Mouse (Mus musculus): ENCODE results near the gene AB124611. TPM values are rescaled to one million over a fixed set of nuclear protein-coding genes. Genes with fewer than 3 reads are reported as not detected.
"Not testable (repeated sequence)": the region's sequence is repeated elsewhere in the genome, so short reads cannot be mapped to it uniquely, and the experiment has no call there.

AB124611 gene
- polyA plus RNA-seq, 1 experiment from 2014 or later = 5.8 TPM

- H3K4me3 ChIP-seq = no peak overlapping the region
- no peaks in the 10 kb centered on the region for H3K27me3 ChIP-seq (ENCODE audit: insufficient read depth, poor library complexity, severe bottlenecking)
- H3K9me3 ChIP-seq = no peaks in the 10 kb centered on the region
- DNase-seq (ENCODE audit: low spot score) = no peak
- H3K4me1 ChIP-seq (replicated peaks) = peaks cover 13% of the 10 kb centered on the region
- peaks cover 70% of the 10 kb centered on the region for H3K36me3 ChIP-seq
- no peak overlapping the region for H3K27ac ChIP-seq
Measured at GRCm38 (mm10) chr9:21505767-21506166, 20.2 kb upstream of the AB124611 start.

- Histone ChIP-seq H3K36me3 (peaks cover 63% of the 10 kb centered on the region), H3K4me3 (no peak overlapping the region)
- WGBS = 93% methylated on average over 15 of the region's 15 CpGs
Measured at GRCm38 (mm10) chr9:21507753-21508430, 18.1 kb upstream of the AB124611 start.

GRCm38 (mm10) chr9:21508871-21509404 lies 17.0 kb upstream of the AB124611 start:
- Histone ChIP-seq H3K27ac (0 out of 2 replicates have a peak overlapping the region, but pooled peaks have one; percentile 93), H3K27me3 (ENCODE audit: insufficient read depth, poor library complexity, severe bottlenecking) (no peaks in the 10 kb centered on the region), H3K4me3 (peak overlapping the region; percentile 75), H3K36me3 (peaks cover 53% of the 10 kb centered on the region), H3K4me1 (replicated peaks) (peaks cover 18% of the 10 kb centered on the region), H3K9me3 (no peaks in the 10 kb centered on the region)
- WGBS = 80% methylated on average over 7 of the region's 7 CpGs
- no peak for DNase-seq (ENCODE audit: low spot score)

More at GRCm38 (mm10) chr9:21507753-21508430, 18.1 kb upstream of the AB124611 start:
- DNase-seq (ENCODE audit: low spot score) = no peak
- Histone ChIP-seq H3K4me1 (replicated peaks) (peaks cover 18% of the 10 kb centered on the region), H3K27me3 (ENCODE audit: insufficient read depth, poor library complexity, severe bottlenecking) (no peaks in the 10 kb centered on the region), H3K27ac (no peak overlapping the region), H3K9me3 (no peaks in the 10 kb centered on the region)

GRCm38 (mm10) chr9:21509772-21510688 lies 15.9 kb upstream of the AB124611 start, which contains the start of gene Tmed1:
Tmed1 (minus strand) TSS chr9:21510252.
- H3K27me3 ChIP-seq (ENCODE audit: insufficient read depth, poor library complexity, severe bottlenecking) = no peaks in the 10 kb centered on the region
- peaks cover 18% of the 10 kb centered on the region for H3K4me1 ChIP-seq (replicated peaks)
- DNase-seq (ENCODE audit: low spot score) = peak; percentile 97
- WGBS = under 1% methylated on average over 44 of the region's 44 CpGs
- H3K27ac ChIP-seq = peak within 1 kb of the TSS; percentile 93
- peaks cover 42% of the 10 kb centered on the region for H3K36me3 ChIP-seq
- H3K9me3 ChIP-seq = no peaks in the 10 kb centered on the region
- peak within 1 kb of the TSS; percentile 75 for H3K4me3 ChIP-seq

- Histone ChIP-seq H3K4me3 (peak overlapping the region; percentile 75), H3K36me3 (peaks cover 36% of the 10 kb centered on the region), H3K27ac (peak overlapping the region; percentile 93), H3K27me3 (ENCODE audit: insufficient read depth, poor library complexity, severe bottlenecking) (no peaks in the 10 kb centered on the region), H3K9me3 (no peaks in the 10 kb centered on the region), H3K4me1 (replicated peaks) (peaks cover 18% of the 10 kb centered on the region)
- DNase-seq (ENCODE audit: low spot score) = no peak
- 6% methylated on average over 7 of the region's 7 CpGs for WGBS
Measured at GRCm38 (mm10) chr9:21510689-21511015, 15.3 kb upstream of the AB124611 start.

GRCm38 (mm10) chr9:21511052-21511451 lies 14.9 kb upstream of the AB124611 start:
- Histone ChIP-seq H3K4me1 (replicated peaks) (peaks cover 18% of the 10 kb centered on the region), H3K36me3 (peaks cover 32% of the 10 kb centered on the region), H3K4me3 (peak overlapping the region; percentile 75), H3K9me3 (no peaks in the 10 kb centered on the region), H3K27ac (peak overlapping the region; percentile 93), H3K27me3 (ENCODE audit: insufficient read depth, poor library complexity, severe bottlenecking) (no peaks in the 10 kb centered on the region)
- 81% methylated on average over 9 of the region's 9 CpGs for WGBS
- no peak for DNase-seq (ENCODE audit: low spot score)

GRCm38 (mm10) chr9:21513466-21513865 lies 12.5 kb upstream of the AB124611 start:
- Histone ChIP-seq H3K4me3 (no peak overlapping the region), H3K27ac (no peak overlapping the region), H3K27me3 (ENCODE audit: insufficient read depth, poor library complexity, severe bottlenecking) (no peaks in the 10 kb centered on the region), H3K4me1 (replicated peaks) (peaks cover 18% of the 10 kb centered on the region), H3K36me3 (peaks cover 7% of the 10 kb centered on the region), H3K9me3 (no peaks in the 10 kb centered on the region)
- no peak for DNase-seq (ENCODE audit: low spot score)
- WGBS = 98% methylated on average over 4 of the region's 4 CpGs

GRCm38 (mm10) chr9:21517947-21518495 lies 8.0 kb upstream of the AB124611 start:
- Histone ChIP-seq H3K27me3 (ENCODE audit: insufficient read depth, poor library complexity, severe bottlenecking) (no peaks in the 10 kb centered on the region), H3K27ac (no peak overlapping the region), H3K4me3 (no peak overlapping the region), H3K9me3 (no peaks in the 10 kb centered on the region), H3K36me3 (peaks cover 3% of the 10 kb centered on the region; the same call in 1 of the 2 replicates), H3K4me1 (replicated peaks) (no peaks in the 10 kb centered on the region)
- no peak for DNase-seq (ENCODE audit: low spot score)
- WGBS = 90% methylated on average over 6 of the region's 6 CpGs

GRCm38 (mm10) chr9:21518690-21519089 lies 7.3 kb upstream of the AB124611 start:
- not testable (repeated sequence) for DNase-seq (ENCODE audit: low spot score); H3K4me1 ChIP-seq (replicated peaks); H3K27ac ChIP-seq; H3K9me3 ChIP-seq; H3K36me3 ChIP-seq; H3K4me3 ChIP-seq; H3K27me3 ChIP-seq (ENCODE audit: insufficient read depth, poor library complexity, severe bottlenecking)
- WGBS = 84% methylated on average over 6 of the region's 6 CpGs

GRCm38 (mm10) chr9:21525142-21525936 lies 637 bp upstream of the AB124611 start:
- Histone ChIP-seq H3K4me1 (replicated peaks) (peaks cover 20% of the 10 kb centered on the region), H3K4me3 (no peak overlapping the region), H3K9me3 (no peaks in the 10 kb centered on the region), H3K36me3 (peaks cover 3% of the 10 kb centered on the region; the same call in 1 of the 2 replicates), H3K27me3 (ENCODE audit: insufficient read depth, poor library complexity, severe bottlenecking) (no peaks in the 10 kb centered on the region), H3K27ac (peak overlapping the region; percentile 53; the same call in 1 of the 2 replicates)
- no peak for DNase-seq (ENCODE audit: low spot score)
- WGBS = 85% methylated on average over 7 of the region's 7 CpGs

- peak overlapping the region; percentile 53; the same call in 1 of the 2 replicates for H3K27ac ChIP-seq
- WGBS = 79% methylated on average over 3 of the region's 3 CpGs
- no peaks in the 10 kb centered on the region for H3K27me3 ChIP-seq (ENCODE audit: insufficient read depth, poor library complexity, severe bottlenecking)
- no peak overlapping the region for H3K4me3 ChIP-seq
- no peaks in the 10 kb centered on the region for H3K9me3 ChIP-seq
- DNase-seq (ENCODE audit: low spot score) = no peak
- H3K36me3 ChIP-seq = peaks cover 10% of the 10 kb centered on the region; the same call in 1 of the 2 replicates
- H3K4me1 ChIP-seq (replicated peaks) = peaks cover 20% of the 10 kb centered on the region
Measured at GRCm38 (mm10) chr9:21526634-21526944, 613 bp downstream of the AB124611 start.

Data from hindbrain, embryonic 10.5 days (tissue).